Mouse (Mus musculus): ENCODE data around the gene Synj2. TPM values are rescaled to one million over a fixed set of nuclear protein-coding genes. Genes with fewer than 3 reads are reported as not detected.
A peak's percentile ranks its signal among the peaks of the same experiment; 100 is the strongest.

Synj2 gene
- total RNA-seq, 1 experiment from 2014 or later = 13.3 TPM

GRCm38 (mm10) chr17:5934554-5935324 is 6.3 kb upstream of the Synj2 start:
- DNase-seq = peak; percentile 89

GRCm38 (mm10) chr17:5935680-5936079 is 5.4 kb upstream of the Synj2 start:
- no peak for DNase-seq

DNA sequence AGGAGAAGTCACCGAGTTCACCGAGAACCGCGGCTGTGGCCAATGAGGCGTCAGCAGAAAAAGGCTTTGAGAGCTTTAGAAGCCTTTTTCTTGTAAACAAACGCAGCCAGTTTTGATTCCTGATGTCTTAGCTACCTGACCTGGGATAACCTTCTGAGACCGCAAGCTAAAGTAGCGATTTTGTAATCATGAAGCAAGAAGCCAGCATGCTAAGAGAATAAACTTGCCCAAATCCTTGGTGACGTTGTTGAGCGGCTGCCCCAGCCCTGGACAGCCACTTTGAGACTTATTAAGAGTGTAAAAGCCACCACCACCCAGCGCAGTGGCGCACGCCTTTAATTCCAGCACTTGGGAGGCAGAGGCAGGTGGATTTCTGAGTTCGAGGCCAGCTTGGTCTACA is 4.8 kb upstream of the Synj2 start:
- no peak for DNase-seq

- DNase-seq = peak; percentile 67
These were observed 3.6 kb upstream of the Synj2 start for GRCm38 (mm10) chr17:5937441-5937840.

GRCm38 (mm10) chr17:5939871-5940270 is 1.2 kb upstream of the Synj2 start:
- no peak for DNase-seq

- peak; percentile 91 for DNase-seq
These were observed 288 bp upstream of the Synj2 start for GRCm38 (mm10) chr17:5940792-5941191.

DNA sequence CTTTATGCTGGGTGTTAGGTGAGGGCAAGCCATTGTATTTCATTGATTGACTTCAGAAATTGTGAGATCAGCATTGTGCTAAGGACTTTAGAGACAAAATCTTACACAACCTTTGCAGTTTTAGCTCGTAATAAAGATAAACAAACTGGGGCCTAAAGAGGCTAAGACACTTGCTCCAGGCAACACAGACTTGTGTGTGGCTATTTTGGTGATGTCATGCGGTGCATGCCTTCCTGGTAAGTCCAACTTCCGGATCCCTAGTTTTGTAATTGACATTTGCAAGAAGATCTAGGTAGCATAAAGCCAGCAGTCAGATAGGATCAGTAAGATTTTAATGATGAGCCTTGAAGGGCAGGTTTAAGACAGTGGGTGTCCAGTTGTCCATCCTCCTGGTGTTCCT is 1.1 kb downstream of the Synj2 start:
- DNase-seq = no peak

GRCm38 (mm10) chr17:5943053-5943452 is 2.0 kb downstream of the Synj2 start:
- no peak for DNase-seq

GRCm38 (mm10) chr17:5947039-5947438 is 6.0 kb downstream of the Synj2 start:
- no peak for DNase-seq

- DNase-seq = no peak
These were observed 11.4 kb downstream of the Synj2 start for GRCm38 (mm10) chr17:5952455-5952854.

DNA sequence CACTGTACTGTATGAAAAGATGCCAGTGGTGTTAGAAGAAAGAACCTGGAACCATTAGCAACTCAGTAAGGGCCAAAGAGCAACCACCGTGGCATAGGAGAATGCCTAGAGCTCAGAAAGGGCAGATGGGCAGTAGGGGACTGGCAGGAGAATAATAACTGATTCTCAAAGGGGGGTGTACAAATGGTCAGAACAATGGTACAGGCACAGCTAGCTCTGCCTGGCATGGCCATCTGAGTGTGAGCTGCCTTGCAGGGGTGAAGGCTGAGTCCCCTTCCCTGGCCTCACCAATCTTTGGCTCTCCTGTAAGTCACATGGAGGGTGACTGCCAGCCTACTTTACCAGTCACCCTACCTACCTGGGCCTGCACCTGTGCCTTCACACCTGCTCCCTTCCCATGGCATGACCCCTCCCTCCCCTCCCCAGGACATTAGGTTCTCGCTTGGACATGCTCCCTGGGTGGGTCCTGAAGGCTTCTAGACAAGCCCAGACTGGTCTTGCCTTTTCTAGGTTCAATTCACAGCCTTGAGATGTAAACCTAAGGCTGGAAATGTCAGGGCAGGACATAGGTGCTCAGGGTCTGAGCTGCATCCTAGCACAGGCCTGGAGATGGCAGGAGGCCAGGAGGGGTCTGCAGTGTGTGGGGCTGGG is 15.4 kb downstream of the Synj2 start:
- DNase-seq = no peak

DNA sequence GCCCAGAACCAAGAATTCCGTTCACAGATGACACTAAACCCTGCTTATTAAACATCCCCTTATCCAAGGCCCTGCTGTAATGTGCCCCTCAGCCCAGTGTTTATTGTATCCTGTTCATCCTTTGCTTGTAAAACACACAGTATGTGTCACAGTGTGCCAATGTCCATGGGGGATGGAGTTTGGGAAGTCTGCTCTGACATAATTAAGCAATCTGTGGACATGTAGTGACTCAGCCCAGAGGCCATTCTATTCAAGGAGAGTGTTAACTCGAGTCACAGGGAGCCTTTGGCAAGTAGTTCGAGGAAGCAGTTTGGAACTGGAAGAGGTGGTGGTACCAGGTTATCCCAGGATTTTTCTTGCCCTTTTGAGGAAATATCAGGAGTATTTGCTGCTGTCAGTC is 16.0 kb downstream of the Synj2 start:
- peak; percentile 71 for DNase-seq

DNA sequence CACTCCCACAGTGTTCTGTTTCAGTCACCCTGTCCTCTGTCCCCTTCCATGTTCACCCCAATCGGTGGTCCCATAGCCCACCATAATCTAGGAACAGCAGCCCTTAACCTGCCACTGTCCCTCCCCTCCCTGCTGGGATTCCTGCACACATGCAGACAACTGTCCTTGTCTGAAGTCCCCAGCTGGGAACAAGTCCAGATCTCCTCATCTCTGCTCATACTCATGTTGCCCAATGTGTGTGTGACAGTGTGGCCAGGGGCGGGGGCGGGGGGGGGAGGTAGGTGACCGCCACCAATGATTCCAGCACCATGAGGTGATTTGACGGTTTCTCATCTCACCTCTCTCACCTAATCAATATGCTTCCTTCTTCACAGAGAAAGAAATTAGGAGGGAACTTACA is 17.1 kb downstream of the Synj2 start:
- DNase-seq = no peak

DNA sequence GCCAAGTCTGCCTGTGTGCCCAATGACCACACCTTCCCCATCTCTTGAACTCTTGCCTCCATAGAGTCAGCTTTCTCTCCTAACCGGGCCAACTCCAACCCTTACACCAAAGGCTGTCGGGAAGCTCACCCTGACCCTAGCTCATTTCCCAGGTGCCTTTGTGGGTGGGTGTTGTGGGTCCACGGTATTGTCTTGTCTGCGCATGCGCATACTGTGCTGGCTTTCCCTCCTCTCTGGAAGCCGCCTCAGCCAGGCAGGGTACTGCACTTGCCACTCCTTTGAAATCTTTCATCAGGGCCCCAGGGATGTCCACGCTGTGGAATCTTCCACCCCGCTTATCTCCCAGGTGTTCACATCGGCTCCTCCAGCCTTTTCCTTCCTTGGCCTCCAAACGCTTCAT is 17.6 kb downstream of the Synj2 start:
- DNase-seq = no peak

DNA sequence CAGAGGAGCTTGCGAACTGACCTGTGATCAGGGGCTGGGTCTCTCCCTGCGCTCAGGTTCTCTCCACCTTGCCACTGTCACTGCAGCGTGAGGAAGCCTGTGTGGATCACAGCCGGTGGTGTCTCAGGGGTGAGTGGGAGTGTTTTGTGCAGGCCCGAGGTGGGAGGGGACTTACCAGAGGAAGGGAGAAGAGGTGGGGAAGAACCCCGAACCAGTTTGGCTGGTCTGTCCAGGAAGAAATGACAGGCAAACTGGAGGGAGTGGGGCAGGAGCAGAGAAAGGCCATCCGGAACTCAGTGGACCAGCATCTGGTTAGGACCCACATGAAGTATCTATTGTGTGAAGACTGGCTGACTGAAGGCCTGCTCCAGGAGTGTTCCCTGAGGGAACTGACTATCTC is 18.0 kb downstream of the Synj2 start:
- DNase-seq = no peak

- no peak for DNase-seq
These were observed 18.7 kb downstream of the Synj2 start for GRCm38 (mm10) chr17:5959802-5960201.

DNA sequence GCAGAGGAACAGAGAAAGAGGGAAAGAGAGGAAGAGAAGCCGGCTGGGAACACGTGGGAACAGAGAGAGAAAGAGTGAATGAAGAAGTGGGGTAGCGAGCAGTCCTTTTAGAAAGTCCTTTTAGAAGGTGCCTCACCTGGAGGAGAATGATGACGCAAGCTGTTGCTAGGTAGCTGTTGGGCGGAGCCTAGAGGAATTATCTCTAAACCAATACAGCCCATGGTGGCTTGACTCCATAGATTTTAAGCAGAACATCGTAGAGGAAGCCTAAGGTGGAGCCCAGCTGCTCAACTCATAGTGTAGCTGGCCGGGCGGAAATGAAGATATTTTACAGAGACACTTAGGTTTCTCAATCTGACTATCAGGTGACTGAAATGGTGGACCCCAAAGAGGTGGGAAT is 22.7 kb downstream of the Synj2 start:
- DNase-seq = no peak

GRCm38 (mm10) chr17:5965084-5965781 is 24.2 kb downstream of the Synj2 start:
- DNase-seq = no peak

- no peak for DNase-seq
These were observed 25.6 kb downstream of the Synj2 start for GRCm38 (mm10) chr17:5966706-5967105.

GRCm38 (mm10) chr17:5968562-5968961 is 27.5 kb downstream of the Synj2 start:
- DNase-seq = no peak

DNA sequence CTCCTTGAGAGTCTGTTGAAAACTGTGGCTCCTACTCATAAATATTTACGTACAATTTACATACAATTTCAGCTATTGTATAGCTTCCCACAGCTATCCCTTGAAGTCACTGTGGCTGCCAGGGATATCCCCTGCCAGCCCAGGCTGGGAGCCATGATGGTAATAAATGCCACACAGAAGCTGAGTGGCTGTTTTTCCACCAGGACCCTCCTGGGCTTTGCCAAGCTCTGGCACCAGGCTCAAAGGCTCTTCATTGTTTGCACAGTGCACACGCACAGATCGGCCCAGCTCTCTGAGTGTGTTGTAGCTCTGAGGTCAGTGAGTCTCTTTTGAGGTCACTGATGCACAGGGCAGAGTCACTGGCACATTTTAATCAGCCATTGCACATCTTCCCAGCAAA is 28.2 kb downstream of the Synj2 start:
- no peak for DNase-seq

GRCm38 (mm10) chr17:5970298-5970821 is 29.3 kb downstream of the Synj2 start:
- no peak for DNase-seq

GRCm38 (mm10) chr17:5973536-5973935 is 32.5 kb downstream of the Synj2 start:
- no peak for DNase-seq
